8 mouse cellular contexts compared by ENCODE assay signal in genomic region chr4:12140141-12140567, GRCm38 (mm10). TPM values are rescaled to one million over a fixed set of nuclear protein-coding genes. Genes with fewer than 3 reads are reported as not detected.
DNase-seq lines count a peak whose midpoint lies in the region; ATAC-seq and TF ChIP-seq lines count a peak whose summit lies in the region.
"Not testable (repeated sequence)": the region's sequence is repeated elsewhere in the genome, so short reads cannot be mapped to it uniquely, and the experiment has no call there.

Gene Rbm12b1, plus strand, starts transcription at chr4:12140264.

- peak within 1 kb of the TSS; percentile 59 for H3K9ac ChIP-seq in MEL (ENCODE audit: control insufficient read depth, low read depth, low read length, poor library complexity, severe bottlenecking)
- H3K9ac ChIP-seq in neural tube, embryonic 15.5 days (replicated peaks), result peak within 1 kb of the TSS; percentile 37; the same call in 1 of the 2 replicates

- not testable (repeated sequence) for H3K36me3 ChIP-seq in MEL (ENCODE audit: control insufficient read depth in 1 of 2, insufficient read depth in 2 of 2, low read length in 2 of 2); neural tube, embryonic 15.5 days

- H3K79me2 ChIP-seq in MEL (ENCODE audit: control insufficient read depth, insufficient read depth, low read length, poor library complexity), result not testable (repeated sequence)

- not testable (repeated sequence) for H3K27me3 ChIP-seq in MEL (ENCODE audit: control insufficient read depth in 1 of 2, insufficient read depth in 2 of 2, low read length in 2 of 2); neural tube, embryonic 15.5 days (replicated peaks)

- H3K9me3 ChIP-seq in MEL (replicated peaks; ENCODE audit: insufficient read depth, low read length); neural tube, embryonic 15.5 days (replicated peaks): not testable (repeated sequence)

- peak in 1 of 2 experiments; percentile 36; a peak in 1 of 4 replicates for TF ChIP-seq POLR2A in MEL (IDR thresholded peaks at IDR 0.05; ENCODE audit: control insufficient read depth in 1 of 2, insufficient read depth in 1 of 2, low read depth in 1 of 2, low read length in 2 of 2, poor library complexity in 1 of 2)
- TF ChIP-seq POLR2A in lung, adult 2 months (IDR thresholded peaks at IDR 0.05; ENCODE audit: borderline replicate concordance, extremely low read depth, low read depth, low read length), result peak; percentile 58; the same call in 1 of the 2 replicates

- not testable (repeated sequence) for H3K27ac ChIP-seq in MEL (ENCODE audit: control insufficient read depth, low read depth, low read length)
- peak within 1 kb of the TSS; percentile 84 for H3K27ac ChIP-seq in layer of hippocampus, adult 2 months
- peak within 1 kb of the TSS; percentile 80 for H3K27ac ChIP-seq in neural tube, embryonic 15.5 days (replicated peaks)

- not testable (repeated sequence) for TF ChIP-seq CTCF in MEL (IDR thresholded peaks at IDR 0.05 in 2 of 3, conservative IDR thresholded peaks at IDR 0.05 in 1 of 3; ENCODE audit: control insufficient read depth in 1 of 3, insufficient read depth in 1 of 3, low read depth in 2 of 3, low read length in 3 of 3, poor library complexity in 1 of 3, severe bottlenecking in 1 of 3); lung, adult 2 months (IDR thresholded peaks at IDR 0.05; ENCODE audit: insufficient read depth, low read length)
- 0 out of 2 replicates have a peak, but pooled peaks have one; percentile 17 for TF ChIP-seq CTCF in layer of hippocampus, adult 2 months (conservative IDR thresholded peaks at IDR 0.05)

- peak within 1 kb of the TSS; percentile 51 for H3K4me2 ChIP-seq in neural tube, embryonic 15.5 days

- not testable (repeated sequence) for TF ChIP-seq RAD21 in MEL (IDR thresholded peaks at IDR 0.05; ENCODE audit: low read depth, low read length)

- peak; percentile 100 for ATAC-seq in neural tube, embryonic 15.5 days (ENCODE audit: low FRiP score)

- peak; percentile 78 for DNase-seq in MEL (ENCODE audit: low read depth, low spot score)
- peak; percentile 79 for DNase-seq in cerebellum, adult 8-10 months
- DNase-seq in forelimb bud, embryonic 11.5 days (ENCODE audit: low read depth, low spot score), result peak; percentile 77
- DNase-seq in heart, postnatal 4 days, result peak; percentile 77
- peak; percentile 77 to 87 for DNase-seq in layer of hippocampus, adult 2 months (ENCODE audit: low spot score in 2 of 2)
- DNase-seq in lung, adult 2 months, result peak; percentile 77
- DNase-seq in testis, postnatal 10 days (ENCODE audit: low spot score), result peak; percentile 73

- peak within 1 kb of the TSS; percentile 48 to 61 for H3K4me3 ChIP-seq in MEL (ENCODE audit: control insufficient read depth in 1 of 2, insufficient read depth in 1 of 2, low read depth in 2 of 2, low read length in 2 of 2)
- peak within 1 kb of the TSS; percentile 57 for H3K4me3 ChIP-seq in layer of hippocampus, adult 2 months
- H3K4me3 ChIP-seq in lung, adult 2 months (replicated peaks; ENCODE audit: extremely low read depth, low read depth, low read length), result peak within 1 kb of the TSS; percentile 46
- peak within 1 kb of the TSS; percentile 46 for H3K4me3 ChIP-seq in neural tube, embryonic 15.5 days (replicated peaks)

- TF ChIP-seq EP300 in MEL (IDR thresholded peaks at IDR 0.05; ENCODE audit: low read depth in 1 of 2, low read length in 2 of 2), result not testable (repeated sequence)

- 3% methylated on average over 18 of the region's 32 CpGs for WGBS in lung, adult 2 months
- 5% methylated on average over 19 of the region's 32 CpGs for whole genome bisulfite sequencing in neural tube, embryonic 15.5 days

- not testable (repeated sequence) for H3K4me1 ChIP-seq in MEL (ENCODE audit: control insufficient read depth in 1 of 2, insufficient read depth in 2 of 2, low read length in 2 of 2); lung, adult 2 months (ENCODE audit: control insufficient read depth, insufficient read depth, low read length); neural tube, embryonic 15.5 days

TF ChIP-seq in MEL, 35 proteins besides CTCF, POLR2A, EP300 and RAD21:
- TF ChIP-seq HCFC1 (IDR thresholded peaks at IDR 0.05; ENCODE audit: low read depth, low read length), result 0 out of 2 replicates have a peak, but pooled peaks have one; percentile 25
- TF ChIP-seq NELFE (IDR thresholded peaks at IDR 0.05; ENCODE audit: low read depth, low read length), result peak; percentile 34
- peak; percentile 71 for TF ChIP-seq NRF1 (IDR thresholded peaks at IDR 0.05; ENCODE audit: insufficient read depth, low read depth, low read length, poor library complexity, severe bottlenecking)
TF ChIP-seq in MEL: peak in this region for 3; not testable (repeated sequence) for 32.

RNA-seq across cellular contexts. Expression of gene Rbm12b1, which starts in this region (rescaled TPM):
- 4.3 and 4.9 TPM in 2 replicates for total RNA-seq in MEL (2012; rRNA removed)
- 1 to 10 TPM in 1 of 2 experiments, not detected in 1; 3.0 TPM for polyA plus RNA-seq in MEL (2012; ENCODE audit: insufficient read depth in 1 of 2, insufficient read length in 2 of 2, low read depth in 1 of 2, low replicate concordance in 2 of 2, missing spikeins in 1 of 2)
- total RNA-seq in heart, postnatal 4 days (2021), result 1 to 10 TPM; 6.9 to 7.1 TPM
- total RNA-seq in layer of hippocampus, adult 2 months (2021), result 10 to 100 TPM; 18.8 to 22.9 TPM
- 5.3 and 5.4 TPM in 2 replicates for polyA plus RNA-seq in lung, adult 2 months (2012; rRNA removed)
- 6.7 and 8.0 TPM in 2 replicates for polyA plus RNA-seq in neural tube, embryonic 15.5 days (2015; fragmentation: Nextera tagmentation; extraction: Ambion mirVana)
